In the genomic region with DNA sequence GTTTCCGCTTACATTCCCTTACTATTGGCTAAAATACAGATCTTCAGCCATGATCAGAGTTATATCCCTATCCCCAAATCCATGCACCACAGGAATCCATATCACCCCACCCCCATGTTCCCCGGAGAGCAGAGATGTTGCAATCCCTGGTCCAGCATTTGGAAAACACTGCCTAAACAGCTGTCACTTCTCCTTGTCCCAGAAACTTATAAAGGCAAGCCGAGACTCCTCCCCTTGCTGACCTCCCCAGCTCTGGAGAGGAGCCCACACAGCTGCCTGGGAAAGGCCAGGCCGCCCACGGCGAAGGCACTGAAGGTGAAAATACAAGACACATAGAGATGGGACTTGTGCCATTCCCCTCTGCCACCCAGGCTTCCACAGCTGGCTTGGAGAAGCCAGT, we compare ENCODE assay signal across 9 mouse cellular contexts. TPM values are rescaled to one million over a fixed set of nuclear protein-coding genes. Genes with fewer than 3 reads are reported as not detected.
DNase-seq lines count a peak whose midpoint lies in the region; ATAC-seq lines count a peak whose summit lies in the region.
"Had no signal": no experiment of that assay in that cellular context is flagged by ENCODE, and none has a peak within 500 bp of the region (broad histone marks: within the 10 kb centered on the region; RNA-seq: fewer than 3 reads in every experiment).

No protein-coding gene starts in this region.

- WGBS in kidney, embryonic 16.5 days: 62% methylated on average over 6 of the region's 6 CpGs

- peaks cover 38% of the 10 kb centered on the region for H3K4me1 ChIP-seq in kidney, embryonic 16.5 days (ENCODE audit: insufficient read depth, low read length)

- peak; percentile 78 for DNase-seq in retina, postnatal 1 day
- DNase-seq in retina, embryonic 14.5 days (ENCODE audit: low spot score): no peak
- peak; percentile 90 to 92 for DNase-seq in heart, adult 9 months (ENCODE audit: low spot score in 2 of 2)
- peak; percentile 87 for DNase-seq in ovary, adult 18-20 months (ENCODE audit: low spot score)
- DNase-seq in frontal cortex, postnatal 10 days (ENCODE audit: low spot score in 2 of 2): no peak
- no peak for DNase-seq in left cerebral cortex, adult 8-10 months (ENCODE audit: low spot score in 2 of 2)
- no peak for DNase-seq in T-cell, adult 2 months (ENCODE audit: low spot score)

- peak overlapping the region; percentile 93 for H3K27ac ChIP-seq in kidney, embryonic 16.5 days (ENCODE audit: low read length)

- H3K36me3 ChIP-seq in kidney, embryonic 16.5 days (ENCODE audit: insufficient read depth, low read length): peaks cover 21% of the 10 kb centered on the region

- no peaks in the 10 kb centered on the region for H3K27me3 ChIP-seq in kidney, embryonic 16.5 days (ENCODE audit: insufficient read depth, low read length)

- H3K4me3 ChIP-seq in kidney, embryonic 16.5 days (ENCODE audit: low read length): no peak overlapping the region

- peak; percentile 37 for ATAC-seq in kidney, embryonic 16.5 days (ENCODE audit: low FRiP score, low TSS enrichment)

- no peak overlapping the region for H3K4me2 ChIP-seq in kidney, embryonic 16.5 days (replicated peaks; ENCODE audit: low read depth, low read length)

- H3K9ac ChIP-seq in kidney, embryonic 16.5 days (replicated peaks; ENCODE audit: low read length): no peak overlapping the region

- no peaks in the 10 kb centered on the region for H3K9me3 ChIP-seq in kidney, embryonic 16.5 days (ENCODE audit: low read length)

RNA-seq across cellular contexts. Expression of a gene that starts 14.4 kb away (rescaled TPM):
- polyA plus RNA-seq in kidney, embryonic 16.5 days (2015; fragmentation: Nextera tagmentation; extraction: Ambion mirVana): 6.1 and 6.6 TPM in 2 replicates
- 10 to 100 TPM; 33.0 to 35.3 (median 34.1) TPM for total RNA-seq in left cerebral cortex, adult 8-10 months (2022)

RNA-seq across cellular contexts. Expression of a gene that starts 26.3 kb away (rescaled TPM):
- 0.54 and 0.62 TPM in 2 replicates for polyA plus RNA-seq in kidney, embryonic 16.5 days (2015; fragmentation: Nextera tagmentation; extraction: Ambion mirVana)
- total RNA-seq in left cerebral cortex, adult 8-10 months (2022): 10 to 100 TPM in 2 of 4 experiments, 1 to 10 TPM in 2; 9.2 to 86.4 (median 32.6) TPM

RNA-seq across cellular contexts. Expression of a gene that starts 58.7 kb away (rescaled TPM):
- 24.3 and 26.0 TPM in 2 replicates for polyA plus RNA-seq in kidney, embryonic 16.5 days (2015; fragmentation: Nextera tagmentation; extraction: Ambion mirVana)
- total RNA-seq in left cerebral cortex, adult 8-10 months (2022): 1 to 10 TPM; 1.3 to 3.1 (median 1.8) TPM

RNA-seq across cellular contexts. Expression of a gene that starts 59.2 kb away (rescaled TPM):
- polyA plus RNA-seq in kidney, embryonic 16.5 days (2015; fragmentation: Nextera tagmentation; extraction: Ambion mirVana): not detected in 2 replicates
- total RNA-seq in left cerebral cortex, adult 8-10 months (2022): under 1 TPM in 1 of 4 experiments, not detected in 3; 0.09 TPM
- polyA plus RNA-seq: gonadal fat pad, adult 2 months had no signal

Comparison
In these comparisons a context has a peak if more than half of its experiments do, and no peak if none do; other contexts are left out.
1. DNase-seq: peak in retina, postnatal 1 day (single experiment), heart, adult 9 months (2 of 2) and ovary, adult 18-20 months (single experiment); none in retina, embryonic 14.5 days (single experiment), frontal cortex, postnatal 10 days (0 of 2), left cerebral cortex, adult 8-10 months (0 of 2) and T-cell, adult 2 months (single experiment).